Mouse (Mus musculus) liver, embryonic 14.5 days (tissue): Measurements from ENCODE around the gene Chl1.

Experiments used
- CTCF ChIP-seq: IDR thresholded peaks from 2 replicates; pipeline ENCODE4 v1.5.1; 2016; ENCODE audit warnings: antibody characterized with exemption, low read depth, control low read depth
- EP300 ChIP-seq: IDR thresholded peaks from 2 replicates; pipeline ENCODE4 v1.6.1; 2016; ENCODE audit warnings: antibody characterized with exemption, low read depth

- no peak for TF ChIP-seq CTCF
- no peak for TF ChIP-seq EP300
These were observed 73.8 kb downstream of the Chl1 start for GRCm38 (mm10) chr6:103584224-103584623.
